Mouse (Mus musculus) neural tube, embryonic 11.5 days (tissue): ENCODE data around the gene Lipc. TPM values are rescaled to one million over a fixed set of nuclear protein-coding genes. Genes with fewer than 3 reads are reported as not detected.

ENCODE experiments used
- microRNA-seq: library from miRNA; unstranded; fragments of <30 nt; microRNA quantifications from one replicate; pipeline ENCODE4, GENCODE M21; 2016
- polyA plus RNA-seq: library from polyadenylated mRNA; unstranded; fragments of >200 nt; fragmentation: Nextera tagmentation; extraction: Ambion mirVana; gene quantifications from 2 replicates; pipeline ENCODE4 v1.2.1, GENCODE M21; 2014

Gene Lipc
- polyA plus RNA-seq, 1 experiment from 2014 or later: not detected

Small RNA genes lying within 50 kb of the gene (microRNA-seq; reads per million reads assigned to microRNA genes)
- gene Gm25149: not detected

Other genes with a start within 250 kb of the Lipc start
- gene Aqp9, start 216.5 kb upstream of the Lipc start, polyA plus RNA-seq: 0.08 TPM in 1 of 2 replicates, not detected in the other